Mouse (Mus musculus): ENCODE data around the gene Ccnl1. TPM values are rescaled to one million over a fixed set of nuclear protein-coding genes. Genes with fewer than 3 reads are reported as not detected.

Gene Ccnl1
- polyA plus RNA-seq, 1 experiment from 2014 or later = 119 TPM

- Histone ChIP-seq H3K27ac (ENCODE audit: low read depth, low read length) (no peak overlapping the region), H3K9ac (ENCODE audit: low read length) (no peak overlapping the region)
- peak; percentile 77 for DNase-seq (ENCODE audit: low spot score, missing footprints)
Measured at GRCm38 (mm10) chr3:65960291-65960945, 2.4 kb upstream of the Ccnl1 start.

GRCm38 (mm10) chr3:65959416-65960001, 1.5 kb upstream of the Ccnl1 start:
- peak; percentile 87 for DNase-seq (ENCODE audit: low spot score, missing footprints)
- Histone ChIP-seq H3K9me3 (ENCODE audit: control insufficient read depth, low read length) (no peaks in the 10 kb centered on the region), H3K27ac (ENCODE audit: low read depth, low read length) (no peak overlapping the region; the same call in 1 of the 2 replicates), H3K36me3 (ENCODE audit: control insufficient read depth, insufficient read depth, low read length) (peaks cover 3% of the 10 kb centered on the region; the same call in 1 of the 2 replicates), H3K4me2 (peak overlapping the region; percentile 82), H3K27me3 (ENCODE audit: control insufficient read depth, insufficient read depth, low read length) (no peaks in the 10 kb centered on the region), H3K9ac (ENCODE audit: low read length) (no peak overlapping the region), H3K4me1 (ENCODE audit: control insufficient read depth, insufficient read depth, low read length) (peaks cover 17% of the 10 kb centered on the region), H3K4me3 (ENCODE audit: low read depth, low read length) (no peak overlapping the region)
- 62% methylated on average over 3 of the region's 3 CpGs for WGBS
- no peak for ATAC-seq (ENCODE audit: low FRiP score)

More at GRCm38 (mm10) chr3:65960291-65960945, 2.4 kb upstream of the Ccnl1 start:
- Histone ChIP-seq H3K4me1 (ENCODE audit: control insufficient read depth, insufficient read depth, low read length) (peaks cover 13% of the 10 kb centered on the region), H3K4me2 (no peak overlapping the region), H3K36me3 (ENCODE audit: control insufficient read depth, insufficient read depth, low read length) (peaks cover 3% of the 10 kb centered on the region; the same call in 1 of the 2 replicates), H3K9me3 (ENCODE audit: control insufficient read depth, low read length) (no peaks in the 10 kb centered on the region), H3K27me3 (ENCODE audit: control insufficient read depth, insufficient read depth, low read length) (no peaks in the 10 kb centered on the region), H3K4me3 (ENCODE audit: low read depth, low read length) (no peak overlapping the region)
- 94% methylated on average over 5 of the region's 5 CpGs for WGBS
- no peak for ATAC-seq (ENCODE audit: low FRiP score)

- Histone ChIP-seq H3K36me3 (ENCODE audit: control insufficient read depth, insufficient read depth, low read length) (peaks cover 3% of the 10 kb centered on the region; the same call in 1 of the 2 replicates), H3K9ac (ENCODE audit: low read length) (peak overlapping the region; percentile 99), H3K27ac (ENCODE audit: low read depth, low read length) (peak overlapping the region; percentile 96), H3K4me2 (peak overlapping the region; percentile 82), H3K27me3 (ENCODE audit: control insufficient read depth, insufficient read depth, low read length) (no peaks in the 10 kb centered on the region), H3K9me3 (ENCODE audit: control insufficient read depth, low read length) (no peaks in the 10 kb centered on the region), H3K4me3 (ENCODE audit: low read depth, low read length) (peak overlapping the region; percentile 90), H3K4me1 (ENCODE audit: control insufficient read depth, insufficient read depth, low read length) (peaks cover 21% of the 10 kb centered on the region)
- ATAC-seq (ENCODE audit: low FRiP score) = peak; percentile 25
- WGBS = 4% methylated on average over 9 of the region's 9 CpGs
- peak; percentile 94 for DNase-seq (ENCODE audit: low spot score, missing footprints)
Measured at GRCm38 (mm10) chr3:65958840-65959185, 764 bp upstream of the Ccnl1 start.

GRCm38 (mm10) chr3:65957271-65958101, 563 bp downstream of the Ccnl1 start:
- under 1% methylated on average over 83 of the region's 94 CpGs for WGBS
- H3K4me3 ChIP-seq (ENCODE audit: low read depth, low read length) = peak overlapping the region; percentile 90
- DNase-seq (ENCODE audit: low spot score, missing footprints) (peak; percentile 97), ATAC-seq (ENCODE audit: low FRiP score) (peak; percentile 78)
- H3K4me1 ChIP-seq (ENCODE audit: control insufficient read depth, insufficient read depth, low read length) = peaks cover 21% of the 10 kb centered on the region
- H3K9me3 ChIP-seq (ENCODE audit: control insufficient read depth, low read length) = no peaks in the 10 kb centered on the region
- H3K36me3 ChIP-seq (ENCODE audit: control insufficient read depth, insufficient read depth, low read length) = peaks cover 3% of the 10 kb centered on the region; the same call in 1 of the 2 replicates
- H3K9ac ChIP-seq (ENCODE audit: low read length) = peak overlapping the region; percentile 99
- H3K4me2 ChIP-seq = peak overlapping the region; percentile 82
- H3K27ac ChIP-seq (ENCODE audit: low read depth, low read length) = peak overlapping the region; percentile 96
- no peaks in the 10 kb centered on the region for H3K27me3 ChIP-seq (ENCODE audit: control insufficient read depth, insufficient read depth, low read length)

- no peaks in the 10 kb centered on the region for H3K9me3 ChIP-seq (ENCODE audit: control insufficient read depth, low read length)
- H3K36me3 ChIP-seq (ENCODE audit: control insufficient read depth, insufficient read depth, low read length) = peaks cover 7% of the 10 kb centered on the region; the same call in 1 of the 2 replicates
- WGBS = 50% methylated on average over 8 of the region's 8 CpGs
- ATAC-seq (ENCODE audit: low FRiP score) (no peak), DNase-seq (ENCODE audit: low spot score, missing footprints) (peak; percentile 92)
- H3K4me2 ChIP-seq = peak overlapping the region; percentile 10
- no peak overlapping the region for H3K4me3 ChIP-seq (ENCODE audit: low read depth, low read length)
- no peak overlapping the region for H3K9ac ChIP-seq (ENCODE audit: low read length)
- H3K27ac ChIP-seq (ENCODE audit: low read depth, low read length) = no peak overlapping the region
- no peaks in the 10 kb centered on the region for H3K27me3 ChIP-seq (ENCODE audit: control insufficient read depth, insufficient read depth, low read length)
- H3K4me1 ChIP-seq (ENCODE audit: control insufficient read depth, insufficient read depth, low read length) = peaks cover 21% of the 10 kb centered on the region
Measured at GRCm38 (mm10) chr3:65954499-65955391, 3.3 kb downstream of the Ccnl1 start.

GRCm38 (mm10) chr3:65950831-65951365, 7.2 kb downstream of the Ccnl1 start:
- H3K4me3 ChIP-seq (ENCODE audit: low read depth, low read length) = no peak overlapping the region
- no peak overlapping the region for H3K9ac ChIP-seq (ENCODE audit: low read length)
- no peak overlapping the region for H3K4me2 ChIP-seq
- no peaks in the 10 kb centered on the region for H3K9me3 ChIP-seq (ENCODE audit: control insufficient read depth, low read length)
- DNase-seq (ENCODE audit: low spot score, missing footprints) (no peak), ATAC-seq (ENCODE audit: low FRiP score) (no peak)
- peaks cover 15% of the 10 kb centered on the region; the same call in 1 of the 2 replicates for H3K36me3 ChIP-seq (ENCODE audit: control insufficient read depth, insufficient read depth, low read length)
- no peaks in the 10 kb centered on the region for H3K27me3 ChIP-seq (ENCODE audit: control insufficient read depth, insufficient read depth, low read length)
- H3K27ac ChIP-seq (ENCODE audit: low read depth, low read length) = no peak overlapping the region
- peaks cover 11% of the 10 kb centered on the region for H3K4me1 ChIP-seq (ENCODE audit: control insufficient read depth, insufficient read depth, low read length)
- WGBS = 94% methylated on average over 4 of the region's 4 CpGs

GRCm38 (mm10) chr3:65950304-65950703, 7.7 kb downstream of the Ccnl1 start:
- H3K4me3 ChIP-seq (ENCODE audit: low read depth, low read length) = no peak overlapping the region
- peaks cover 8% of the 10 kb centered on the region; the same call in 1 of the 2 replicates for H3K4me1 ChIP-seq (ENCODE audit: control insufficient read depth, insufficient read depth, low read length)
- H3K27me3 ChIP-seq (ENCODE audit: control insufficient read depth, insufficient read depth, low read length) = no peaks in the 10 kb centered on the region
- H3K9me3 ChIP-seq (ENCODE audit: control insufficient read depth, low read length) = no peaks in the 10 kb centered on the region
- whole genome bisulfite sequencing = 95% methylated on average over 2 of the region's 2 CpGs
- H3K4me2 ChIP-seq = no peak overlapping the region
- no peak for ATAC-seq (ENCODE audit: low FRiP score)
- no peak for DNase-seq (ENCODE audit: low spot score, missing footprints)
- peaks cover 15% of the 10 kb centered on the region; the same call in 1 of the 2 replicates for H3K36me3 ChIP-seq (ENCODE audit: control insufficient read depth, insufficient read depth, low read length)
- H3K27ac ChIP-seq (ENCODE audit: low read depth, low read length) = no peak overlapping the region
- H3K9ac ChIP-seq (ENCODE audit: low read length) = no peak overlapping the region

- H3K9me3 ChIP-seq (ENCODE audit: control insufficient read depth, low read length) = no peaks in the 10 kb centered on the region
- H3K9ac ChIP-seq (ENCODE audit: low read length) = no peak overlapping the region
- DNase-seq (ENCODE audit: low spot score, missing footprints) = no peak
- H3K4me2 ChIP-seq = no peak overlapping the region
- peaks cover 20% of the 10 kb centered on the region for H3K36me3 ChIP-seq (ENCODE audit: control insufficient read depth, insufficient read depth, low read length)
- no peaks in the 10 kb centered on the region for H3K4me1 ChIP-seq (ENCODE audit: control insufficient read depth, insufficient read depth, low read length)
- 95% methylated on average over 2 of the region's 2 CpGs for WGBS
- ATAC-seq (ENCODE audit: low FRiP score) = 0 out of 2 replicates have a peak, but pooled peaks have one; percentile 43
- no peak overlapping the region for H3K27ac ChIP-seq (ENCODE audit: low read depth, low read length)
- no peak overlapping the region for H3K4me3 ChIP-seq (ENCODE audit: low read depth, low read length)
- H3K27me3 ChIP-seq (ENCODE audit: control insufficient read depth, insufficient read depth, low read length) = no peaks in the 10 kb centered on the region
Measured at GRCm38 (mm10) chr3:65945277-65945932, 12.6 kb downstream of the Ccnl1 start.
